Mouse (Mus musculus): ENCODE data around the gene Prtn3. TPM values are rescaled to one million over a fixed set of nuclear protein-coding genes. Genes with fewer than 3 reads are reported as not detected.

Gene Prtn3
- polyA plus RNA-seq, 1 experiment from 2014 or later = 13.3 TPM

- ATAC-seq (replicated peaks; ENCODE audit: low FRiP score) = no peak
- peaks cover 29% of the 10 kb centered on the region for H3K27me3 ChIP-seq (ENCODE audit: control insufficient read depth, insufficient read depth, low read length)
- no peak overlapping the region for H3K4me2 ChIP-seq (ENCODE audit: low read depth, low read length, severe bottlenecking)
- no peak overlapping the region for H3K27ac ChIP-seq (ENCODE audit: low read depth, low read length)
- H3K36me3 ChIP-seq (ENCODE audit: control insufficient read depth, insufficient read depth, low read length) = no peaks in the 10 kb centered on the region
- peak overlapping the region; percentile 20; the same call in 1 of the 2 replicates for H3K9ac ChIP-seq (ENCODE audit: low read length)
- no peak for DNase-seq (ENCODE audit: low spot score)
- 76% methylated on average over 7 of the region's 7 CpGs for WGBS
- no peak overlapping the region for H3K4me3 ChIP-seq (ENCODE audit: low read depth, low read length)
- peaks cover 15% of the 10 kb centered on the region for H3K4me1 ChIP-seq (replicated peaks; ENCODE audit: control insufficient read depth, insufficient read depth, low read length)
- H3K9me3 ChIP-seq (ENCODE audit: control insufficient read depth, low read length) = no peaks in the 10 kb centered on the region
Measured at GRCm38 (mm10) chr10:79914948-79915596, 40.8 kb downstream of the Prtn3 start.

- peaks cover 40% of the 10 kb centered on the region for H3K27me3 ChIP-seq (ENCODE audit: control insufficient read depth, insufficient read depth, low read length)
- peak overlapping the region; percentile 94 for H3K9ac ChIP-seq (ENCODE audit: low read length)
- ATAC-seq (replicated peaks; ENCODE audit: low FRiP score) (no peak), DNase-seq (ENCODE audit: low spot score) (no peak)
- H3K9me3 ChIP-seq (ENCODE audit: control insufficient read depth, low read length) = no peaks in the 10 kb centered on the region
- WGBS = 7% methylated on average over 8 of the region's 8 CpGs
- H3K4me1 ChIP-seq (replicated peaks; ENCODE audit: control insufficient read depth, insufficient read depth, low read length) = peaks cover 21% of the 10 kb centered on the region
- peak overlapping the region; percentile 81 for H3K4me3 ChIP-seq (ENCODE audit: low read depth, low read length)
- peak overlapping the region; percentile 83 for H3K4me2 ChIP-seq (ENCODE audit: low read depth, low read length, severe bottlenecking)
- no peak overlapping the region; the same call in 1 of the 2 replicates for H3K27ac ChIP-seq (ENCODE audit: low read depth, low read length)
- H3K36me3 ChIP-seq (ENCODE audit: control insufficient read depth, insufficient read depth, low read length) = no peaks in the 10 kb centered on the region
Measured at GRCm38 (mm10) chr10:79916081-79916480, 41.8 kb downstream of the Prtn3 start.

- WGBS = 2% methylated on average over 42 of the region's 42 CpGs
- H3K27ac ChIP-seq (ENCODE audit: low read depth, low read length) = no peak within 1 kb of the TSS; the same call in 1 of the 2 replicates
- ATAC-seq (replicated peaks; ENCODE audit: low FRiP score) (peak; percentile 87), DNase-seq (ENCODE audit: low spot score) (peak; percentile 90)
- peaks cover 48% of the 10 kb centered on the region for H3K27me3 ChIP-seq (ENCODE audit: control insufficient read depth, insufficient read depth, low read length)
- peak within 1 kb of the TSS; percentile 81 for H3K4me3 ChIP-seq (ENCODE audit: low read depth, low read length)
- no peaks in the 10 kb centered on the region for H3K9me3 ChIP-seq (ENCODE audit: control insufficient read depth, low read length)
- H3K36me3 ChIP-seq (ENCODE audit: control insufficient read depth, insufficient read depth, low read length) = no peaks in the 10 kb centered on the region
- peak within 1 kb of the TSS; percentile 94 for H3K9ac ChIP-seq (ENCODE audit: low read length)
- peak within 1 kb of the TSS; percentile 83 for H3K4me2 ChIP-seq (ENCODE audit: low read depth, low read length, severe bottlenecking)
- H3K4me1 ChIP-seq (replicated peaks; ENCODE audit: control insufficient read depth, insufficient read depth, low read length) = peaks cover 21% of the 10 kb centered on the region
Measured at GRCm38 (mm10) chr10:79916808-79917531, 42.7 kb downstream of the Prtn3 start, which contains the start of gene Kiss1r. Gene Kiss1r (plus strand): TSS chr10:79916971.

- Histone ChIP-seq H3K27ac (ENCODE audit: low read depth, low read length) (no peak overlapping the region), H3K9ac (ENCODE audit: low read length) (no peak overlapping the region), H3K9me3 (ENCODE audit: control insufficient read depth, low read length) (no peaks in the 10 kb centered on the region), H3K27me3 (ENCODE audit: control insufficient read depth, insufficient read depth, low read length) (peaks cover 55% of the 10 kb centered on the region), H3K4me1 (replicated peaks; ENCODE audit: control insufficient read depth, insufficient read depth, low read length) (peaks cover 21% of the 10 kb centered on the region), H3K4me3 (ENCODE audit: low read depth, low read length) (no peak overlapping the region), H3K36me3 (ENCODE audit: control insufficient read depth, insufficient read depth, low read length) (no peaks in the 10 kb centered on the region), H3K4me2 (ENCODE audit: low read depth, low read length, severe bottlenecking) (no peak overlapping the region; the same call in 1 of the 2 replicates)
- no peak for ATAC-seq (replicated peaks; ENCODE audit: low FRiP score)
- WGBS = 63% methylated on average over 5 of the region's 5 CpGs
- no peak for DNase-seq (ENCODE audit: low spot score)
Measured at GRCm38 (mm10) chr10:79917532-79918100, 43.3 kb downstream of the Prtn3 start.

GRCm38 (mm10) chr10:79918231-79919078 is 44.2 kb downstream of the Prtn3 start:
- 3% methylated on average over 34 of the region's 35 CpGs for WGBS

GRCm38 (mm10) chr10:79919251-79919849 is 45.1 kb downstream of the Prtn3 start:
- no peak overlapping the region for H3K9ac ChIP-seq (ENCODE audit: low read length)
- ATAC-seq (replicated peaks; ENCODE audit: low FRiP score) = no peak
- H3K4me2 ChIP-seq (ENCODE audit: low read depth, low read length, severe bottlenecking) = 0 out of 2 replicates have a peak overlapping the region, but pooled peaks have one; percentile 11
- WGBS = 4% methylated on average over 21 of the region's 21 CpGs
- DNase-seq (ENCODE audit: low spot score) = no peak
- no peaks in the 10 kb centered on the region for H3K9me3 ChIP-seq (ENCODE audit: control insufficient read depth, low read length)
- no peak overlapping the region for H3K27ac ChIP-seq (ENCODE audit: low read depth, low read length)
- peaks cover 65% of the 10 kb centered on the region for H3K27me3 ChIP-seq (ENCODE audit: control insufficient read depth, insufficient read depth, low read length)
- H3K4me1 ChIP-seq (replicated peaks; ENCODE audit: control insufficient read depth, insufficient read depth, low read length) = peaks cover 21% of the 10 kb centered on the region
- H3K4me3 ChIP-seq (ENCODE audit: low read depth, low read length) = no peak overlapping the region; the same call in 1 of the 2 replicates
- H3K36me3 ChIP-seq (ENCODE audit: control insufficient read depth, insufficient read depth, low read length) = no peaks in the 10 kb centered on the region

More at GRCm38 (mm10) chr10:79918231-79919078, 44.2 kb downstream of the Prtn3 start:
- Histone ChIP-seq H3K9ac (ENCODE audit: low read length) (no peak overlapping the region), H3K4me3 (ENCODE audit: low read depth, low read length) (no peak overlapping the region), H3K4me1 (replicated peaks; ENCODE audit: control insufficient read depth, insufficient read depth, low read length) (peaks cover 21% of the 10 kb centered on the region), H3K27me3 (ENCODE audit: control insufficient read depth, insufficient read depth, low read length) (peaks cover 63% of the 10 kb centered on the region), H3K4me2 (ENCODE audit: low read depth, low read length, severe bottlenecking) (no peak overlapping the region), H3K27ac (ENCODE audit: low read depth, low read length) (no peak overlapping the region), H3K36me3 (ENCODE audit: control insufficient read depth, insufficient read depth, low read length) (no peaks in the 10 kb centered on the region), H3K9me3 (ENCODE audit: control insufficient read depth, low read length) (no peaks in the 10 kb centered on the region)
- DNase-seq (ENCODE audit: low spot score) (no peak), ATAC-seq (replicated peaks; ENCODE audit: low FRiP score) (no peak)

- Histone ChIP-seq H3K4me1 (replicated peaks; ENCODE audit: control insufficient read depth, insufficient read depth, low read length) (peaks cover 20% of the 10 kb centered on the region), H3K4me3 (ENCODE audit: low read depth, low read length) (no peak overlapping the region), H3K27me3 (ENCODE audit: control insufficient read depth, insufficient read depth, low read length) (peaks cover 65% of the 10 kb centered on the region), H3K9me3 (ENCODE audit: control insufficient read depth, low read length) (no peaks in the 10 kb centered on the region), H3K9ac (ENCODE audit: low read length) (no peak overlapping the region), H3K4me2 (ENCODE audit: low read depth, low read length, severe bottlenecking) (no peak overlapping the region), H3K36me3 (ENCODE audit: control insufficient read depth, insufficient read depth, low read length) (no peaks in the 10 kb centered on the region), H3K27ac (ENCODE audit: low read depth, low read length) (no peak overlapping the region)
- ATAC-seq (replicated peaks; ENCODE audit: low FRiP score) (peak; percentile 25; the same call in 1 of the 2 replicates), DNase-seq (ENCODE audit: low spot score) (no peak)
- WGBS = 17% methylated on average over 26 of the region's 26 CpGs
Measured at GRCm38 (mm10) chr10:79920056-79920890, 46.0 kb downstream of the Prtn3 start.

Data from forebrain, embryonic 11.5 days (tissue).